Mouse (Mus musculus) layer of hippocampus, postnatal 25 days (tissue): ENCODE results near the gene Ankef1. TPM values are rescaled to one million over a fixed set of nuclear protein-coding genes. Genes with fewer than 3 reads are reported as not detected.

Source experiments
- DNase-seq, 2 experiments: peaks; one replicate each; pipeline ENCODE4 v3.0.0; 2022; ENCODE audit warnings: mixed read lengths in 2 of 2, low spot score in 1 of 2; ENCODE audit errors: extremely low spot score in 1 of 2
- total RNA-seq, 2 experiments: library from RNA; stranded (reverse); gene quantifications; 2 replicates each; pipeline ENCODE4 v1.2.3; 2021

Gene Ankef1
- total RNA-seq, 2 experiments from 2014 or later: 0.74 to 0.80 TPM

DNA sequence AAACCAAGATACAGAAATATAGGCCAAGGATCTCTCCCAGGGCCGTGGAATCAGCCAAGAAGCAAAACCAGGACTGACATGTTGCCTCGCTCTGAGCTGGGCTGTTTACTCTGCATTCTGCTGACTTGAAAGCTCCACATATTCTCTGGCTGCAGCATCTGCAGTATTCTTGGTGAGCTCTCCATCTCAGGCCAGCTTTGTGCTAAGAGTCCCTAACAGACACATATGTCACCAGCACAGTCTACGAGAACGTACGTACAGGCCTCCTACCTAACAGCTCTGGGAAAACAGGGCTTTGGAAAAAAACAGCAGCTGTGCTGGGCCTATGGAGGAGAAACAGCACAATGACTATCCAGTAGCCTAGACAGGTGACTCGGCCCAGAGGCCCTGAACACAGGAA lies 97.0 kb downstream of the Ankef1 start:
- peak; percentile 11 to 31 for DNase-seq

DNA sequence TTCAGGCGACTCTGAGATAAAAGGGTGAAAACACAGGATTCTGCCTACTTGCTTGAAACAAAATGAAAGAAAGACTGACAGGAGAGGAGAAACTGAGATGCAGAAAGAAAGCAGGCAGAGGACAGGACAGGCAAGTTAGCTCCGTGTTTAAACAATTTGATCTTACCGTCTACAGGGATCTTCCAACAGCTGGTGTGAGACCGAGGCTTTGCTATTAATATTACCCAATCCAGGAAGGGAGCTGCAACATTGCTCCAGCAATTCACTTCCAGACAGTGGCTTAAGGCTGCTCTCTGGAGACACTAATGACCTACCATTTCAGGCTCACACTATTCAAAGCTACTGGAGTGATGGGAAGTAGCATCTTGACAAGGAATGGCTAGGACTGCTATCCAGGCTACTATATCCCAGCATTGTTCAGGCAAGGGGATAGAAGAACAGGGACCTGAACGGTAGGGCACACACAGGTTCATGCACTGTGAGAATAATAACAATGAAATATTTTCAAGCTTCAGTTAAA lies 99.0 kb downstream of the Ankef1 start:
- no peak for DNase-seq

DNA sequence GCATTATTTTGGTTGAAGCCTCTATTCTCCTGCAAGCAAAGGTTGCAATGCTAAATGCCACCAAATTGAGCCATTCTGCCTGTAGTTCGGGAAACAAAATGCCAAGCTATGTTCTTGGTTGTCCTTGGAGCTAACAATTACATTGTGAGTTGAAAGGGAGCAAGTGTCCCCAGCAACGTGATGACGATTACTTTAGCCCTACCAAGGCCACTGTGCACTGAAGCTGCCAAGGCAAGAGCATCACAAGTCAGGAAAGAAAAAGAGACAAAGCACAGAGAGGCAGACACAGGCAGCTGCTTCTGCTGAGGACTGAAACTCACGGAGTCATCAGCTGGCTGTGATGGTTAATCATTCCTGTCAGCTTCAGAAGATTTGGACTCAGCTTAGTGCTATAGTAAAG lies 99.5 kb downstream of the Ankef1 start:
- no peak for DNase-seq

Other genes starting within 250 kb of the Ankef1 start
- 10 to 100 TPM; 24.2 to 27.7 TPM for gene Pak7, start 113.9 kb upstream of the Ankef1 start, total RNA-seq
- gene Snap25, start 211.5 kb downstream of the Ankef1 start, total RNA-seq: 1,000 to 10,000 TPM; 1,881 to 1,910 TPM